Mouse (Mus musculus): ENCODE measurements around the gene Hoxa4. TPM values are rescaled to one million over a fixed set of nuclear protein-coding genes. Genes with fewer than 3 reads are reported as not detected.

Gene Hoxa4
- 0.17 and 0.30 TPM in 2 replicates for polyA plus RNA-seq (2015; fragmentation: Nextera tagmentation; extraction: Ambion mirVana)

DNA sequence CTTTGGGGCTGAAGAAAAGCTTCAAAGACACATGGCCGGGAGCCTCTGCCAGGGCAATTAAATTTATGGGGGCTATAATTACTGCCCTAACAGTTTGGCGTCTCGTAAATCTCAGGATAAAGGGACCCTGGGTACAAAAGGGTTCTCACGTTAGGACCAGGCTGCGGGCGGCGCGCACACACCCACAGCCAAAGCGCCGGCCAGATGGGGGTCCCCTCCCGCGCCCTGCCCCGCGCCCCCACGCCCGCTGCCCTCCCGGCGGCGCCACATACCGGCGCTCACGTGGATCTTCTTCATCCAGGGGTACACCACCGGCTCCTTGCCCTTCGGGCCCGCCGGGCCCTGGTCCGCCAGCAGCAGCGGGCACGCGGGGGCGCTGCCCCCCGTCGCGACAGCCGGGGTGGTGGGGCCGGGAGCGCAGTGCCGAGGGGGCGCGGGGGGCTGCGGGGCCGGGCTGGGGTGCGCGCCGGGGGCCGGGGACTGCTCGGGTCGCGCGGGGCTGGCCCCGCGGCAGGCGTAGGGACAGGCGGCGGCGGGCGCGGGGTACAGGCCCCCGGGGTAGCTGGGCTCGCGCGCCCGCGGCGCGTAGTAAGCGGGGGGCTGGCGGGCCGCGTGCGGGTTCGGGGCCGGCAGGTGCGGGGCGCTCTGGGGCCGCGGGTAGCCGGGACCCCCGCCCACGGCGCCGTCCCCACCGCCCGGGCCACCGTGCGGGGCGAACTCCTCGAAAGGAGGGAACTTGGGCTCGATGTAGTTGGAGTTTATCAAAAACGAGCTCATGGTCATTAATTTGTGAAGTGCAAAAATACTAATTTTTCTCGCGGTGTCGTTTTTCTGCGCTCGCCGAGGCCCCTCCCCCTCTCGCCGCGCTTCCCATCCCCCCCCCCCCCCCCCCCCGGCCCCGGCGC lies at the start of gene Hoxa4:
TSS of gene Hoxa4 (minus strand) at position 848 of the 905 bp plus-strand sequence.
- Histone ChIP-seq H3K9ac (peak within 1 kb of the TSS; percentile 55), H3K9me3 (replicated peaks) (no peaks in the 10 kb centered on the region), H3K27me3 (peaks cover 99% of the 10 kb centered on the region), H3K27ac (no peak within 1 kb of the TSS), H3K36me3 (no peaks in the 10 kb centered on the region), H3K4me2 (peak within 1 kb of the TSS; percentile 65), H3K4me1 (replicated peaks) (peaks cover 11% of the 10 kb centered on the region), H3K4me3 (replicated peaks) (peak within 1 kb of the TSS; percentile 52)
- ATAC-seq (ENCODE audit: low read depth) (no peak), DNase-seq (no peak)
- WGBS (ENCODE audit: insufficient replicate concordance) = 1% methylated on average over 87 of the region's 102 CpGs

GRCm38 (mm10) chr6:52241001-52241621 lies 49.6 kb upstream of the Hoxa4 start:
- Histone ChIP-seq H3K27ac (no peak overlapping the region), H3K9ac (no peak overlapping the region), H3K4me2 (no peak overlapping the region), H3K27me3 (peaks cover 99% of the 10 kb centered on the region), H3K36me3 (no peaks in the 10 kb centered on the region), H3K9me3 (replicated peaks) (no peaks in the 10 kb centered on the region), H3K4me3 (replicated peaks) (no peak overlapping the region), H3K4me1 (replicated peaks) (0 out of 2 replicates have a peak, but pooled peaks cover under 1% of the 10 kb centered on the region)
- no peak for DNase-seq
- ATAC-seq (ENCODE audit: low read depth) = no peak
- WGBS (ENCODE audit: insufficient replicate concordance) = 2% methylated on average over 9 of the region's 9 CpGs

- Histone ChIP-seq H3K36me3 (no peaks in the 10 kb centered on the region), H3K9me3 (replicated peaks) (no peaks in the 10 kb centered on the region), H3K4me3 (replicated peaks) (no peak within 1 kb of the TSS), H3K9ac (no peak within 1 kb of the TSS), H3K4me1 (replicated peaks) (no peaks in the 10 kb centered on the region), H3K4me2 (no peak within 1 kb of the TSS), H3K27ac (no peak within 1 kb of the TSS), H3K27me3 (peaks cover 99% of the 10 kb centered on the region)
- ATAC-seq (ENCODE audit: low read depth) (no peak), DNase-seq (peak; percentile 33)
- 1% methylated on average over 35 of the region's 35 CpGs for WGBS (ENCODE audit: insufficient replicate concordance)
Observed at GRCm38 (mm10) chr6:52240389-52241000, 48.9 kb upstream of the Hoxa4 start, which contains the start of gene Hoxa10. Gene Hoxa10 (minus strand): TSS chr6:52240854.

DNA sequence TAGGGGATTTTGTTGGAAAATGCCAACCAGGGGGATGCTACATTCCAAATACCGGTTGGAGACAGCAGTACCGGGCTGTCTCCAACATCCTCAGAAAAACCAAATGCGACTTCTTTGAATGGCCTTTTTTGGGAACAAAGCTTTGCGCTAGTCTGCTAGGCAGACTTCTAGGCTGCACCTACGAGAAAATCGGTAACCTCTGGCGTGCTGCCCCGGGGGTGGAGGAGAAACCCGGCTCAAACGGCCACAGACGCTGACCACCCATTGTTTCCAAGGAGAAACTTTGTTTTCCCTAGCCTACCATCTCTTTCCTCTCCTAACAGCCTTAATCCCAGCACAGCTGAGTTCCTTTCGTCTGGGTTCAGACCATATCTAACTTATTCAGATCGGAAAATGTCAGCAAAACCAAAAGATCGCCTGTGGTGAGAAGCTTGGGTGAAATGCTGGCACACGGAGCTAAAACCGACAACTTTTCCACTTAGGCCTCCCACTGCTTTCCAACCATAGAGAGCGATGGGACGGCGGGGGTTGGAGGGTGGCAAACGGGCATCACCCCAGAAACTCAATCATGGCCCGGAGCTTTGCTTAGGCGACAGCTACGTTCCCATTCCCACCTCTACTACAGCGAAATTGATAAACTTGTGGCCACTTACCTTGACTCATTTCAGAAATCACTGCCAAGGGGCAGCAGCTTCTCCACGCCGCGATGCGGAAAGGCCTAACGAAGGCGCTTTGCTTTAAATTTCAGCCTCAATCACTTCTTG lies 48.3 kb upstream of the Hoxa4 start:
- DNase-seq (no peak), ATAC-seq (ENCODE audit: low read depth) (no peak)
- H3K9me3 ChIP-seq (replicated peaks) = no peaks in the 10 kb centered on the region
- H3K9ac ChIP-seq = no peak overlapping the region
- no peak overlapping the region for H3K4me3 ChIP-seq (replicated peaks)
- no peak overlapping the region for H3K27ac ChIP-seq
- peaks cover 99% of the 10 kb centered on the region for H3K27me3 ChIP-seq
- no peaks in the 10 kb centered on the region for H3K4me1 ChIP-seq (replicated peaks)
- 3% methylated on average over 30 of the region's 30 CpGs for WGBS (ENCODE audit: insufficient replicate concordance)
- H3K36me3 ChIP-seq = no peaks in the 10 kb centered on the region
- no peak overlapping the region for H3K4me2 ChIP-seq

DNA sequence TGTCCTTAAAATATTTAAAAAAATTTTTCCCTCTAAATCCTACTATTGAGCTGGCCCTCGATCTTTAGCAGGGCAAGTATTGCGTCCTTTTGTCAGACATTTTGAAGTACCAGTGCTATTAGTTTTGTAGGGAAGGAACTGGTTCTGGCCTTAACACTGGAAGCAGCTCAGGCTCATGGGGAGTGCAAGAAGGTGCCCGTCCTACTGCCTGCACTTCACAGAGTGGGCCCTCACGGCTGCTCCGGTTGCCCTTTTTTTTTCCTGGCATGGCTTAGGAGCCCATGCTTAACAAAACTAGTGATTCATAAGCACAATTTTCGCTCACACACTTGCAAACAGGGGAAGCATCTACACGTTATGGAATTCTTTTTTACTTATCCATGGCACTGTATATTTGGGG lies 47.4 kb upstream of the Hoxa4 start:
- ATAC-seq (ENCODE audit: low read depth) (no peak), DNase-seq (no peak)
- H3K4me3 ChIP-seq (replicated peaks) = no peak overlapping the region
- H3K9ac ChIP-seq = no peak overlapping the region
- H3K27ac ChIP-seq = no peak overlapping the region
- H3K4me1 ChIP-seq (replicated peaks) = no peaks in the 10 kb centered on the region
- H3K27me3 ChIP-seq = peaks cover 99% of the 10 kb centered on the region
- H3K4me2 ChIP-seq = no peak overlapping the region
- H3K9me3 ChIP-seq (replicated peaks) = no peaks in the 10 kb centered on the region
- WGBS (ENCODE audit: insufficient replicate concordance) = 6% methylated on average over 7 of the region's 7 CpGs
- H3K36me3 ChIP-seq = no peaks in the 10 kb centered on the region

- WGBS (ENCODE audit: insufficient replicate concordance) = 2% methylated on average over 7 of the region's 7 CpGs
- H3K4me1 ChIP-seq (replicated peaks) = no peaks in the 10 kb centered on the region
- H3K4me3 ChIP-seq (replicated peaks) = no peak overlapping the region
- H3K9ac ChIP-seq = no peak overlapping the region
- H3K27ac ChIP-seq = no peak overlapping the region
- ATAC-seq (ENCODE audit: low read depth) (no peak), DNase-seq (no peak)
- H3K4me2 ChIP-seq = no peak overlapping the region
- H3K36me3 ChIP-seq = no peaks in the 10 kb centered on the region
- H3K9me3 ChIP-seq (replicated peaks) = no peaks in the 10 kb centered on the region
- peaks cover 99% of the 10 kb centered on the region for H3K27me3 ChIP-seq
Observed at GRCm38 (mm10) chr6:52238155-52238545, 46.6 kb upstream of the Hoxa4 start.

DNA sequence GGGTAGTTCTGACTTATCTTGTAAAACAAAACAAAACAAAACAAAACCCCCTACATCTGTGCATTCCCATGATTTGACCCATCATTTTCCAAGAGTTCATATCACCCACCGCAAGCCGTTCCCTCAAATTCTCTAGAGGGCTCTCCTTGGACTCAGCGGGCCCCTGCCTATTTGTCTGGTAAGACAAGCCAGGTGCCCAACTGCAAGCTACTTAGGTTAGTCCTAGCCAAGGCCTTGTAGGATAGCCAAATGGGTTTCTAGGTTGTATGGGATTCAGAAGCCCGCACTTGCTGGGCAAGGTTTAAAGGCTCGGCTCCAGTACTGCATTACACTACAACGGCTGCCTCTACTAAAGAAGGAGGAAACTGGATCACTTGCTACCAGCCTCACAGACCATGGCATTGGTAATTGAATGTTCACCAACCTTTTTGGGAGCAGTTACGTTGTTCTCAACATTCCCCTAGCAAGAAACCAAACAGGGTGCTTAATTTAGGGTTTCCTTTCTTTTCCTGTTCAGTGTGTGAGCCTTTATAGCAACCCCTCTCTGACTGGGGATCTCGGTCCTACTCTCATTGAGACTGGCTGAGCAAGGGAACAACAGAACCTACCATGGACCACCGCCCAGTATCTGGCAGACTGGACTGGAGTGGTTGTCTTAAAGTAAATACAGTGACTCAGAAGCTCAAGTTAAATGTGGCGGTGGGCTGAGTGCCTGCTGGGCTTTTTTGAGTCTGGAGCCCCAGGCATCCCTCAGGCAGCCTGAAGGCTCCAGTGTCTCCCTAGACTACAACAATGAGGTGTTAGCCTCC lies 46.0 kb upstream of the Hoxa4 start:
- H3K36me3 ChIP-seq = no peaks in the 10 kb centered on the region
- ATAC-seq (ENCODE audit: low read depth) (no peak), DNase-seq (no peak)
- H3K27me3 ChIP-seq = peaks cover 99% of the 10 kb centered on the region
- no peak overlapping the region for H3K4me3 ChIP-seq (replicated peaks)
- H3K9me3 ChIP-seq (replicated peaks) = no peaks in the 10 kb centered on the region
- no peak overlapping the region for H3K9ac ChIP-seq
- no peak overlapping the region for H3K4me2 ChIP-seq
- WGBS (ENCODE audit: insufficient replicate concordance) = 14% methylated on average over 10 of the region's 10 CpGs
- H3K27ac ChIP-seq = no peak overlapping the region
- H3K4me1 ChIP-seq (replicated peaks) = no peaks in the 10 kb centered on the region

- no peaks in the 10 kb centered on the region for H3K36me3 ChIP-seq
- no peak overlapping the region for H3K4me2 ChIP-seq
- ATAC-seq (ENCODE audit: low read depth) (no peak), DNase-seq (no peak)
- 16% methylated on average over 3 of the region's 3 CpGs for WGBS (ENCODE audit: insufficient replicate concordance)
- no peak overlapping the region for H3K9ac ChIP-seq
- H3K4me1 ChIP-seq (replicated peaks) = no peaks in the 10 kb centered on the region
- H3K9me3 ChIP-seq (replicated peaks) = no peaks in the 10 kb centered on the region
- no peak overlapping the region for H3K27ac ChIP-seq
- peaks cover 99% of the 10 kb centered on the region for H3K27me3 ChIP-seq
- no peak overlapping the region for H3K4me3 ChIP-seq (replicated peaks)
Observed at GRCm38 (mm10) chr6:52236806-52237205, 45.3 kb upstream of the Hoxa4 start.

GRCm38 (mm10) chr6:52235866-52236265 lies 44.3 kb upstream of the Hoxa4 start:
- Histone ChIP-seq H3K27me3 (peaks cover 98% of the 10 kb centered on the region), H3K4me2 (no peak overlapping the region), H3K4me1 (replicated peaks) (no peaks in the 10 kb centered on the region), H3K4me3 (replicated peaks) (no peak overlapping the region), H3K27ac (no peak overlapping the region), H3K36me3 (no peaks in the 10 kb centered on the region), H3K9ac (no peak overlapping the region), H3K9me3 (replicated peaks) (no peaks in the 10 kb centered on the region)
- no peak for ATAC-seq (ENCODE audit: low read depth)
- WGBS (ENCODE audit: insufficient replicate concordance) = 25% methylated on average over 6 of the region's 6 CpGs
- no peak for DNase-seq

GRCm38 (mm10) chr6:52235267-52235666 lies 43.7 kb upstream of the Hoxa4 start:
- 33% methylated on average over 9 of the region's 9 CpGs for WGBS (ENCODE audit: insufficient replicate concordance)
- Histone ChIP-seq H3K4me1 (replicated peaks) (no peaks in the 10 kb centered on the region), H3K4me2 (no peak overlapping the region), H3K4me3 (replicated peaks) (no peak overlapping the region), H3K27ac (no peak overlapping the region), H3K36me3 (no peaks in the 10 kb centered on the region), H3K27me3 (peaks cover 98% of the 10 kb centered on the region), H3K9me3 (replicated peaks) (no peaks in the 10 kb centered on the region), H3K9ac (no peak overlapping the region)
- no peak for ATAC-seq (ENCODE audit: low read depth)
- no peak for DNase-seq
